Mouse (Mus musculus): ENCODE results near the gene Ptger2. TPM values are rescaled to one million over a fixed set of nuclear protein-coding genes. Genes with fewer than 3 reads are reported as not detected.

The Ptger2 gene
- total RNA-seq, 2 experiments from 2014 or later = 0.19 to 0.45 TPM

- intact Hi-C loops (cut with DNase I) = no loop called here
- no peak overlapping the region for H3K4me3 ChIP-seq
- no peak for TF ChIP-seq CTCF (IDR thresholded peaks at IDR 0.05)
- DNase-seq (ENCODE audit: extremely low spot score in 1 of 2, low spot score in 2 of 2) = no peak
- H3K27ac ChIP-seq = peak overlapping the region; percentile 66; the same call in 1 of the 2 replicates
These were observed 62.4 kb downstream of the Ptger2 start for GRCm38 (mm10) chr14:45050419-45050776.

GRCm38 (mm10) chr14:45051116-45051515 lies 63.1 kb downstream of the Ptger2 start:
- DNase-seq (ENCODE audit: extremely low spot score in 1 of 2, low spot score in 2 of 2) = no peak
- intact Hi-C loops (cut with DNase I) = no loop called here
- Histone ChIP-seq H3K27ac (no peak overlapping the region), H3K4me3 (no peak overlapping the region)
- no peak for TF ChIP-seq CTCF (IDR thresholded peaks at IDR 0.05)

Small RNAs within 50 kb of the gene (microRNA-seq; reads per million reads assigned to microRNA genes)
- gene Mir327 = 0 reads per million in 2 experiments

Other genes starting within 250 kb of the Ptger2 start
- under 1 TPM in 1 of 2 experiments, not detected in 1; 0.21 TPM for gene Gm8267, start 237.9 kb upstream of the Ptger2 start, total RNA-seq (2021)
- gene Ptgdr, start 128.8 kb upstream of the Ptger2 start, total RNA-seq (2021) = under 1 TPM; 0.70 to 0.72 TPM
- 10 to 100 TPM; 33.8 to 35.3 TPM for gene Gpr137c, start 231.5 kb downstream of the Ptger2 start, total RNA-seq (2021)
- gene Txndc16, start 232.1 kb downstream of the Ptger2 start, total RNA-seq (2021) = 10 to 100 TPM; 65.6 to 66.5 TPM